Mouse (Mus musculus): ENCODE results near the gene Ndufs5.

Ndufs5 gene

GRCm38 (mm10) chr4:123687025-123687781 is 30.8 kb downstream of the Ndufs5 start:
- peak in 1 of 2 experiments; percentile 44 for DNase-seq (ENCODE audit: low spot score in 2 of 2)

- DNase-seq (ENCODE audit: low spot score in 2 of 2) = no peak
Measured at GRCm38 (mm10) chr4:123686368-123687024, 31.5 kb downstream of the Ndufs5 start.

- DNase-seq (ENCODE audit: low spot score in 2 of 2) = no peak
Measured at GRCm38 (mm10) chr4:123685506-123686242, 32.3 kb downstream of the Ndufs5 start.

DNA sequence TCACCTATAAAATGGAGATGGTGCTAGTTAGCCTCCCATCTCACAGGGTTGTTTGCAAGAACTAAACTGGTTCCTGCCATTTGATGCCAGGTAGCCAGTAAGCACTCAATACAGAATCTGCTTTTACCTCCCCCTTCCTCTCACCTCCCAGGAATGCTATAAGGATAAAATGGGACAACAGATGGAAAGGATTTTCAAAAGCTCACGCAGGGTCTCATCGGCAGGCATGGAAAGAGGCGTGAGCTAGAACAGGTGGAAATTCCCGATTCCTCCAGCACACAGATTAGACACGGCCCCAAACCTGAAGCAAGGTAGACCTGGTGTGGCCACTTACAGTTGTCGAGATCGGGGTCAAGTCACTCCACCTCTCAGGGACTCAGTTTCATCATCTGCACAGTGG is 33.0 kb downstream of the Ndufs5 start:
- DNase-seq (ENCODE audit: low spot score in 2 of 2) = no peak

GRCm38 (mm10) chr4:123684260-123684659 is 33.7 kb downstream of the Ndufs5 start, which contains the start of gene Macf1:
Gene Macf1 (minus strand): TSS chr4:123684360.
- DNase-seq (ENCODE audit: low spot score in 2 of 2) = no peak

DNA sequence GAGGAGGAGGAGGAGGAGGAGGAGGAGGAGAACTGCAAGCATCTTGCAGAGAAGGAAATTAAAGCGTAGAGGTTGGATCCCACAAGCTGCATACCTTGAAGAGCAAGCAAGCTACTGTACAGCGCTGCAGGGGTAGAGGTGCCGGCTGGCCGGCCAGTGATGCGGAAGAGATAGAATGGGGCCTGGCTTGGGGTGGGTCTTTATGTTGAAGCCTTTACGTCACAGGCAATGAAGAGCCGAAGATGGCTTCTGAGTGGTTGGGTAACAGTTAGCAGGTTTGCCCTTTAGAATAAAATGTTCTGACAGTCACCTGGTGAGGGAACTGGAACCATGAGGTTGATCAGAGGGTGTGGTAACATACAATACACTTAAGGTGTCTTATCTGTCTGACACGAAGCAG is 35.7 kb downstream of the Ndufs5 start:
- no peak for DNase-seq (ENCODE audit: low spot score in 2 of 2)

DNA sequence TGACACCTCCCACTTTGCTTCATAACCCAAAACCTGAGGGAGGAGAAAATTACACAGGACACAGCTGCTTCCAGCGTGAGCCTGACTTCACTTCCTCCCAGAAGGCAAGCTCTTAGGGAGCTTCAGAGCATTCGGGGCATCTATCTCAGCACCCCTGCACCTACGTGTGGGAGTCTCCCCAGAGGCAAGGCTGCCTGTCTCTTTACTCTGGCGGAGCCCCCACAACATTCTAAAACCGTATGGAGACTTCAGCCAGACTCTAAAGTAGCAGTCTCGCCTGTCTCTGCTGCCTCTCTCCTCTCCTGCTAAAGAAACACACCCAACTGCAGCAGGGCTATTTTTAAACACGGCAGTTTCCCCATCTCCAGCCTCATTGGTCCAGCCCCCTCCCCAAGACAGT is 37.0 kb downstream of the Ndufs5 start:
- no peak for DNase-seq (ENCODE audit: low spot score in 2 of 2)

GRCm38 (mm10) chr4:123677060-123677804 is 40.8 kb downstream of the Ndufs5 start:
- DNase-seq (ENCODE audit: low spot score in 2 of 2) = no peak

GRCm38 (mm10) chr4:123670598-123670997 is 47.4 kb downstream of the Ndufs5 start:
- no peak for DNase-seq (ENCODE audit: low spot score in 2 of 2)

- no peak for DNase-seq (ENCODE audit: low spot score in 2 of 2)
Measured at GRCm38 (mm10) chr4:123669696-123670095, 48.3 kb downstream of the Ndufs5 start.

GRCm38 (mm10) chr4:123667260-123667867 is 50.6 kb downstream of the Ndufs5 start:
- peak; percentile 49 to 82 for DNase-seq (ENCODE audit: low spot score in 2 of 2)

GRCm38 (mm10) chr4:123666517-123666916 is 51.5 kb downstream of the Ndufs5 start:
- no peak for DNase-seq (ENCODE audit: low spot score in 2 of 2)

GRCm38 (mm10) chr4:123665681-123666278 is 52.2 kb downstream of the Ndufs5 start:
- no peak for DNase-seq (ENCODE audit: low spot score in 2 of 2)

- DNase-seq (ENCODE audit: low spot score in 2 of 2) = peak in 1 of 2 experiments; percentile 46
Measured at GRCm38 (mm10) chr4:123664951-123665661, 52.9 kb downstream of the Ndufs5 start.

DNA sequence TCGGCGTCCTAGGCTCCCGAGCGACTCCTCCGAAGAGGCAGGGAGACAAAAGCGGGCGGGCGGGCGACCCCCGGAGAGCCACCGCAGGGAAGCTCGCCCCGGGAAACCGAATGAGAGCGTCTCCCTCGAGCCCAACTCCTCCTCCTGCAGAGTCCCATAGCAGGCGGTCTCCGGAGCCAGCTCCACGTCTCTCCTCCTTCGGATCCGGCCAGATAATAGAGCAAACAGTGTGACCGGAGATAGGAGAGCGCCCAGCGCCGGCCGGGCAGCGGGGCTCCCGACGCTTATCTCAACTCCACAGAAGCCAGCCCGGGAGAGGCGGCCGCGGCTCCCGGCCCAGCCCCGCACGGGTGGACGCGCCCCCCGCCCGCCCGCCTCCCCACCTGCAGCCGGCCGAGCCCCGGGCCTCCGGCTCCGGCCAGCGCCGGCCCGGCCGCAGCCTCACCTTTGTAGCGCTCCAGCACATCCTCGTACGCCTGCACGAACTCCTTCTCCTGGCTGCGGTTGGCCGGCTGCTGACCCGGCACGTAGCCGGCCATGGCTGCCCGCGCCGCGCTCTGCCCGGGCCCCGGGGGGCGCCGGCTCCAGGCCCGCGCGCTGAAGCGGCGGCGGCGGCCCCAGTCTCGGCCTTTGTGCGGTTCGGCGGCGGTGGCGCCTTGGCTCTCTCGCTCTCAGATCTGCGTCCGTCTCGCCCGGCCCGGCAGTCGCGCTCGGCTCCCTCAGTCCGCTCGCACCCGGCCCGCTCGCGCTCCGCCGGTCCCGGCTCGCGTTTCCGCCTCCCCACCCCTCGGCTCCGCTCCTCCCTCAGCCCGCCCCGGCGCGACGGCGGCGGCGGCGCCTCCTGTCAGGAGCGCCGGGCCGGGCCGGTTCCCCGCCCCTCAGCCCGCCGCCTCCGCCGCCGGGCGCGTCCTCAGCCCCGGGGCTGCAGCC is 53.7 kb downstream of the Ndufs5 start:
- peak; percentile 69 to 70 for DNase-seq (ENCODE audit: low spot score in 2 of 2)

DNA sequence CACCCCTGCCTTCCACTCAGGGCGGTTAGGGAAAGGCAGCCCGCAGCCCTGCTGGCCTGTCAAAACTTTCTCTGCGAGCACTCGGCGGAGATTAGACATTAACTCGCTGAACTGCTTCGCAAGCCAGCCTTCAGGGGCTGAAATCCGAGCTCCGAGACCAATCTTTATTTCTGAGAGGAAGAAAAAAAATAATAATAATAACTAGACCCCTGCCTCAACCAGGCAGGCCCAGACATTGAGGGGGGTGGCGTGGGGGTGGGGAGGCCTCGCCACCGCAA is 54.4 kb downstream of the Ndufs5 start:
- DNase-seq (ENCODE audit: low spot score in 2 of 2) = peak in 1 of 2 experiments; percentile 22

DNA sequence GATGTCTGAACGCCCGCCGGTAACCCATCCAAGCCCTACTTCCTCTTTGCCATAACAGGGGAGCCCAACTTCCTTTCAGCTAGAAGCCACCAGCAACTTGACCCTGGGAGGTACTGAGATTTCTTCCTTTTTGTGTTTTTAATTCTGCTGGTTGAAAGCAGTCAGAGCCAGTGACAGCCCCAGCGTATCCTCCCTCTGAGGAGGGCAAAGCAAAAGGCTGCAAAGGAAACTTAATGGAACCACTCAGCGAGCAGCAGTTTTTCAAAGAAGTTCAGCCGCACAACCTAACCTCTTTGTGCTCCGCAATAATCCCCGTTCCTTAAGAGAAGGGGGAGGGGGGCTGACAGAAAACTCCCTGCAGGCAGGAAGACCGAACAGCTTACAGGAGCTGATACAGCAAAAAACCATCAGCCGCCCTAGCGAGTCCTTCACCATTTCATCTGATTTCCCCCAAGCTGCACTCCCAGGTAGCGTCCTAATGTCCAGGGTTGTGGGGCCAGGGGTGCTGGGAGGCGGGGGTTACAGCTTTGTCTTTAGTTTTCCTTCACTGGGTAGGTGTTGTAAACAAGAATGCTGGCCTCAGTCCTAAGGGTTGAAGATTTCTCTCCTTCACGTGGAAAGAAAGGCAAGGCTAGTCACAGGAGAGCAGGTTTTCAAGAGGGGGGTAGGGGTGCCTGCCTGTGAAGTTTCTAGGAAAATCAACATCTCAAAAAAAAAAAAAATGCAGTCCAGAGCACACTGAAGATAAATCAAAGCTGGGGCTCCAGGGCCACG is 54.9 kb downstream of the Ndufs5 start:
- no peak for DNase-seq (ENCODE audit: low spot score in 2 of 2)

All from urinary bladder, postnatal 4 days (tissue).